Mouse (Mus musculus): ENCODE measurements around the gene Spaca4.

The Spaca4 gene

DNA sequence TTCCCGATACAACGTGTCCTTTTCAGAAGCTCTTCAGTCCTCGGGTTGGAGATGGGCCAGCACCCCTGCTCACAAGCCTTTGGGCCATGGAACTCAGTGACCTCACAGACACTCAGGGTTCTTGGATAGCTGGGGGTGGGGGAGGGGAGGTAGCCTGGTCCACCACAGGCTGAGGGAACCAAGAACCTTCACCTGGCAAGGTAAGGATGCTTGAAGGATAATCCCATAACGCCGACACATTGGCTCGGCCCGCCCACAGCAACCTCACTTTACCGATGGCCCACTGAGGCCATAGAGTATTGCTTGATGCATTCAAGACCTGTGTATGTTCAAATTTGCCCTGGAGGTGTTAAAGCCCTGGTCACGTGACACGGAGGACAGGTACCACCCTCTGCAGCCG is at the start of gene Spaca4:
Gene Spaca4 (minus strand): TSS at position 101 of the 400 bp plus-strand sequence.
- CTCF ChIA-PET: interaction anchor here (0.6 kb wide), 1 partner anchor 210 kb away, joined by 6 read pairs; no protein-coding TSS in a partner anchor

- CTCF ChIA-PET: no interaction called here
Observed at GRCm38 (mm10) chr7:45775237-45775636, 49.6 kb upstream of the Spaca4 start.

DNA sequence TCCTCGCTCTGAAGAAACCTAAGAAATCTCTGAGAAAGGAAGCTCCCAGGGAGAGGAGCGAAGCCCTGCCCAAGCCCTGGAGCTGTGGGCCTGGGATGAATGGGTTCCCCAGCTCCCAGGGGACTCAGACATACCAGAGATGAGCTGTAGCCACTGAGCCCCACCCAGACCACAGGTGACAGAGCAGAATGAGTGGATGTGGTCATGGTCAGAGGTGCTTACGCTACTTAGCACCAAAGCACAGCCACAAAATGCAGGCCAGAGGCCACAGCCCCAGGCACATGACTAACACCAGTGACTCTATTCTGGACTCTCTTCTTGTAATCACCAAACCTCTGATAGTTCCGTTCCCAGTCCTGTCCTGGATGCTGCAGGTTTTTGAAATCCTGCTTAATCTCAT is 45.5 kb upstream of the Spaca4 start:
- CTCF ChIA-PET: no interaction called here

DNA sequence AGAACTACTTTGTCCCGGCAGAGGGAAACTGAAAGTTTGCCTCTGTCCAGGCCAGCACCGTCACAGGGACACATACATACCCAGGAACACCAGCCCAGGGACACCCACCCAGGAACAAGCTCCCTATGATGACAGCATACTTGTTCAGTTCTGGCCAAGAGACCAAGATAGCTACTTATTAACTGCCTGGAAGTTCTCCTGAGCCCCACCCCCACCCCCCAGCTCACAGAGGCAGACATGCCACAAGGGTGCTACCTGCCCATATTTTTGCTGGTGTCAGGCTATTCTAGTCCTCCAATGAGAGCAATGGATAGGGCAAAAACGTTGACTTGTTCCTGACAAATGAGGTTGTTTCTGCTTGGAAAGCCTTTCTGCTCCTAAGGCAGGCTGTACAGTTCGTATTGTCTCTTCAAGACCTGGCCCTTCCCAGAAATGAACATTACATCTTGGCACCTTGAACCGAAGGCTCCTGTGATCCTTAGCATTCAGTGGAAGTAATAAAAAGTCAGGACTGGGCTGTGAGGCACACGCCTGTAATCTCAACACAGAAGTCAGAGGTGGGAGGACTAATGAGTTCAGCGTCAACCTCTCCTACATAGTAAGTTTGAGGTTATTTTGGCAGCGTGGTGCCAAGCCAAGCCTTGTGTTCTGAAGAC is 44.9 kb upstream of the Spaca4 start:
- CTCF ChIA-PET: no interaction called here

- CTCF ChIA-PET: no interaction called here
Observed at GRCm38 (mm10) chr7:45767500-45767899, 41.9 kb upstream of the Spaca4 start.

DNA sequence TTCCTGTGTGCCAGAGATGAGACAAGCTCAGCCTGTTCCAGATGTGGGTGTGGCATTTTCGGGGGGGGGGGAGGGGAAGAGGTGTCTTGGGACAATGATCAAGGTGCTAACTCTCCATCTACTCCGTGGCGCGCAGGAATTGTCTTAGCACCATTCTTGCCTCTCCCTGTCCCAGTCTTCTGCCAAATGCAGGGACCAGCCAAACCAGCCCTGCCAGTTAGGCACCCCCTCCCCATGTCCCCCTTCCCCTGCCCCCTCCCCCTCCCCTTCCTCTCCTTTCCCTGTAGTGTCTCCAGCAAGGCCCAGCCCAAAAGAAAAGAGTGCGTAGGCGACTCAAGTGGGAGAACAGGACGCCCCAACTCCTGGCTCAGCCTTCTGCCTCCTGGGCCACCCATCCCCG is 41.2 kb upstream of the Spaca4 start:
- CTCF ChIA-PET: interaction anchor here (0.6 kb wide), 1 partner anchor 48 kb away, joined by 3 read pairs; the partner anchor contains the start of gene Cyth2

- CTCF ChIA-PET: interaction anchor here (0.6 kb wide), 1 partner anchor 48 kb away, joined by 3 read pairs; the partner anchor contains the start of gene Cyth2
Observed at GRCm38 (mm10) chr7:45765995-45766394, 40.4 kb upstream of the Spaca4 start.

DNA sequence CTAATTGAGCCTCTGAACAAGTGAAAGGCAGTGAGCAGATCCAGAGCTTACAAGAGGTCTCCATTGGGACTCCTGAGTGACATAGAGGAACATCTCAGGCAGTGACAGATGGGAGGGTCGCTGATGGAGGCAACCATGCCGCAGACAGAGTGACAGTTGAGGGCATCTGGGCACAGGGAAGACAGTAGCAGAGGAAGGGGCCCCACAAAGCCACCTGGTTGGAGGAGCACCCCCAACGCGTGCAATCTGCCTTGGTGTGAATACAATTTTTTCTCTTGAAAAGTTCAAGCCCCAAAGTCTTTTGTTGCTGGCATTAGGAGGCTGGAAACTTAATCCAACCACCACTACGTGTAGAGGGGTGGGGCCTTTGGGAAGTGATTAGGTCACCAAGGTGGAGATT is 34.5 kb upstream of the Spaca4 start:
- CTCF ChIA-PET: interaction anchor here (1.0 kb wide), 1 partner anchor 41 kb away, joined by 3 read pairs; no protein-coding TSS in a partner anchor

GRCm38 (mm10) chr7:45759400-45759799 is 33.8 kb upstream of the Spaca4 start:
- CTCF ChIA-PET: no interaction called here

- CTCF ChIA-PET: no interaction called here
Observed at GRCm38 (mm10) chr7:45755703-45756102, 30.1 kb upstream of the Spaca4 start.

- CTCF ChIA-PET: interaction anchor here (1.2 kb wide), 1 partner anchor 11 kb away, joined by 3 read pairs; no protein-coding TSS in a partner anchor
Observed at GRCm38 (mm10) chr7:45750162-45750561, 24.5 kb upstream of the Spaca4 start.

- CTCF ChIA-PET: interaction anchor here (1.2 kb wide), 1 partner anchor 10 kb away, joined by 3 read pairs; no protein-coding TSS in a partner anchor
Observed at GRCm38 (mm10) chr7:45749401-45749800, 23.8 kb upstream of the Spaca4 start.

DNA sequence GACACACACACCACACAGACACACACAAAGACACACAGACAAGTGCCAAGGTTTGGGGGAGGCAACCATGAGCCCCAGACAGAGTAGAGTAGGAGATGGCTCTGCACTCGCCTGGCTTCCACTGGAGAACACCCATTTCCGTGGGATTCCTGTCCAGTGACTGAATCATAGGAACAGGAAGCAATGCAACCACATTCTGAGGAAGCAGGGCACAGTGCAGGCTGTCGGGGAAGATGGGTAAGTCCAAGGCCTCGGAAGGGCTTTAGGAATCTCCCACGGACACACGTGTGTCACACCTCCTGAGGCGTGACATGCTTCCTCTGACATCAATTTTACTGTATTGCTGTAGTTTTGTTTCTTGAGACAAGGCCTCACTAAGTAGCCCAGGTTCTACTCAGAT is 22.5 kb upstream of the Spaca4 start:
- CTCF ChIA-PET: no interaction called here

DNA sequence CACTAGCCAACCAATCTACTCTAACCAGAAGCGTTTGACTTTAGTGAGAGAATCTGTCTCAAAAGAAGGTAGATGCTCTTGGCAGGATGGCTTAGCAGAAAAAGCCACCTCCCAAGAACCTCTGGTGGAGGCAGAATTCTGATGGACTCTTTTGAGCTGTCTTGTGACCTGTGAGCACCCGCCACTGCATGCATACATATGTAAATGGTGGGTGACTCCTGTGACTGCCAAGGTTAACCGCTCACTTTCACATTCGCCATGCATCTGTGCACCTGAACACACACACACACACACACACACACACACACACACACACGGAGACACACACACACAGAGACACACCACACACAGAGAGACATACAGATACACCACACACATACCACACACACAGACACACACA is 21.8 kb upstream of the Spaca4 start:
- CTCF ChIA-PET: interaction anchor here (0.7 kb wide), 1 partner anchor 127 kb away, joined by 3 read pairs; no protein-coding TSS in a partner anchor

- CTCF ChIA-PET: interaction anchor here (0.7 to 1.2 kb wide), 2 partner anchors 55 to 128 kb away, joined by 3 read pairs; no protein-coding TSS in a partner anchor
Observed at GRCm38 (mm10) chr7:45746518-45746917, 20.9 kb upstream of the Spaca4 start.

DNA sequence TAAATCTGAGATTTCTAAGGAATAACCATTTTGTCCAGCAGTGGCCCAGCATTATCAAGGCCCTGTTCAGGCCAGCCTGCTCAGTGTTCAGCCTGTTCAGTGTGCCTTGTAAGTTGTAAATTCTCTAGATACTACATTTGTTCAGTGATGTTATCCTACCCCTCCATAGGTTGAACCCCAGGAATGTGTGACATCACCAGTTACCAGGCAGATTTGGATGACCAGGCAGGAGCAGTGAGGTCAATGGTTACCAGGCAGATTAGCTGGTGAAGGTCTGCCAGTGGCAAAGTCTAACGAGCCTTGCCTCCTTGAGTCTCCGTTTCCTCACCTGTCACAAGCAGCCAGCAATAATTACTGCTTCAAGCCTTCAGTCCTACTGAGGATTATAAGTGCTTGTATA is 18.8 kb upstream of the Spaca4 start:
- CTCF ChIA-PET: no interaction called here

- CTCF ChIA-PET: interaction anchor here (0.7 to 3.9 kb wide), 2 partner anchors 59 to 647 kb away, joined by 4 to 25 read pairs; no protein-coding TSS in a partner anchor
Observed at GRCm38 (mm10) chr7:45742338-45742737, 16.7 kb upstream of the Spaca4 start.

- CTCF ChIA-PET: interaction anchor here (3.9 kb wide), 1 partner anchor 59 kb away, joined by 25 read pairs; no protein-coding TSS in a partner anchor
Observed at GRCm38 (mm10) chr7:45741777-45742176, 16.2 kb upstream of the Spaca4 start.

GRCm38 (mm10) chr7:45741308-45741707 is 15.7 kb upstream of the Spaca4 start:
- CTCF ChIA-PET: interaction anchor here (3.9 kb wide), 1 partner anchor 60 kb away, joined by 25 read pairs; no protein-coding TSS in a partner anchor

GRCm38 (mm10) chr7:45739820-45740219 is 14.2 kb upstream of the Spaca4 start:
- CTCF ChIA-PET: interaction anchor here (0.5 to 3.9 kb wide), 4 partner anchors 10 to 440 kb away, joined by 3 to 25 read pairs (median 3); no protein-coding TSS in a partner anchor

DNA sequence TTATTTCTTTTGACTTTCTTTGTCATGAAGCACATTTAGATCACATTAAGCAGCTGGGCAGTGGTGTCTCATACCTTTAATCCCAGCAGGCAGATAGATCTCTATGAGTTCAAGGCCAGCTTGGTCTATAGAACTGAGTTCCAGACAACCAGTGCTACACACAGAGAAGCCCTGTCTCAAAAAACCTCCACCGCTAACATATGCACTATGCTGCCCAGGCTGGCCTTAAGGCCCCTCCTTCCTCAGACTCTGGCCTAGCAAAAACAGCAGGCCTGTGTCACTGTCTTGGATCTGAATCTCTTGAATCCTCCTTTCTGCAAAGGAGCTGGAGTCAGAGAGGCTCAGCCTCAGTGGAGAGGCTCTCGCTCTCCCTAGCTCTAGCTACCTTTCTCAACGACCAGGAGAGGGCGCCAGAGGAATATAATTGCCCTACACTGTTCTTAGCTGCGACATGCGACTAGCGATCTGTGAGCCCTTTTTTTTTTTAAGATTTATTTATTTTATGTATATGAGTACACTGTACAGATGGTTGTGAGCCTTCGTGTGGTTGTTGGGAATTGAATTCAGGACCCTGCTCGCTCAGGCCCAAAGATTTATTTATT is 13.7 kb upstream of the Spaca4 start:
- CTCF ChIA-PET: interaction anchor here (0.5 to 3.9 kb wide), 3 partner anchors 11 to 62 kb away, joined by 3 to 25 read pairs (median 3); no protein-coding TSS in a partner anchor

DNA sequence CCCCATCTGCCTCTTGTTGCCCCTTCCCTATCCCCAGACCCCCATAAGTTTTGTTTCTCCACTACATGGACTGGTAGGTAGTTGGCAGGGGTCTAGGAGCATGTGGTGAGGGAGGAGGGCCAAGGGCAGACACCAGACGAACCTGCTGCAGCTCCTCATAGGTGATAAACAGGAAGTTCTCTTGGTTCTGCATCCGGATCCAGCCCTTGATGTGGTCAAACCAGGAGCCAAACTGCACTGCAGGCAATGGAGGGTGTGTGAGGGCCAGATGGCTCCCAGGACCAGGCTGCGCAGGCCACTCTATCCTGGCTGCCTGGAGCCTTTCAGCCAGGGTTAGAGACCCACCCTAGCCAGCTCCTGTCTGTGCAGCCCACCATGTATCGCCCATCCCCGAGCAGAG is 7.9 kb upstream of the Spaca4 start:
- CTCF ChIA-PET: no interaction called here
